Mouse (Mus musculus): ENCODE measurements around the gene Syn3.
"Not testable (repeated sequence)": the region's sequence is repeated elsewhere in the genome, so short reads cannot be mapped to it uniquely, and the experiment has no call there.

Gene Syn3

GRCm38 (mm10) chr10:86468612-86469546 lies 29.8 kb downstream of the Syn3 start:
- no peak for DNase-seq (ENCODE audit: low spot score)

- DNase-seq (ENCODE audit: low spot score) = peak; percentile 50
These were observed 35.0 kb downstream of the Syn3 start for GRCm38 (mm10) chr10:86463538-86464199.

GRCm38 (mm10) chr10:86459643-86460042 lies 39.1 kb downstream of the Syn3 start:
- no peak for DNase-seq (ENCODE audit: low spot score)

GRCm38 (mm10) chr10:86457665-86458209 lies 41.0 kb downstream of the Syn3 start:
- DNase-seq (ENCODE audit: low spot score) = no peak

- no peak for DNase-seq (ENCODE audit: low spot score)
These were observed 41.5 kb downstream of the Syn3 start for GRCm38 (mm10) chr10:86457195-86457594.

GRCm38 (mm10) chr10:86455296-86456055 lies 43.2 kb downstream of the Syn3 start:
- DNase-seq (ENCODE audit: low spot score) = no peak

GRCm38 (mm10) chr10:86452326-86452995 lies 46.2 kb downstream of the Syn3 start:
- DNase-seq (ENCODE audit: low spot score) = no peak

GRCm38 (mm10) chr10:86451294-86451693 lies 47.4 kb downstream of the Syn3 start:
- no peak for DNase-seq (ENCODE audit: low spot score)

- no peak for DNase-seq (ENCODE audit: low spot score)
These were observed 52.0 kb downstream of the Syn3 start for GRCm38 (mm10) chr10:86446649-86447048.

- no peak for DNase-seq (ENCODE audit: low spot score)
These were observed 53.5 kb downstream of the Syn3 start for GRCm38 (mm10) chr10:86445207-86445606.

- DNase-seq (ENCODE audit: low spot score) = no peak
These were observed 54.0 kb downstream of the Syn3 start for GRCm38 (mm10) chr10:86444665-86445064.

GRCm38 (mm10) chr10:86441765-86442164 lies 56.9 kb downstream of the Syn3 start:
- no peak for DNase-seq (ENCODE audit: low spot score)

- DNase-seq (ENCODE audit: low spot score) = no peak
These were observed 59.1 kb downstream of the Syn3 start for GRCm38 (mm10) chr10:86439640-86440039.

- no peak for DNase-seq (ENCODE audit: low spot score)
These were observed 61.4 kb downstream of the Syn3 start for GRCm38 (mm10) chr10:86437294-86437693.

GRCm38 (mm10) chr10:86435006-86435405 lies 63.7 kb downstream of the Syn3 start:
- not testable (repeated sequence) for DNase-seq (ENCODE audit: low spot score)

- DNase-seq (ENCODE audit: low spot score) = no peak
These were observed 69.0 kb downstream of the Syn3 start for GRCm38 (mm10) chr10:86429651-86430050.

- DNase-seq (ENCODE audit: low spot score) = no peak
These were observed 70.7 kb downstream of the Syn3 start for GRCm38 (mm10) chr10:86427956-86428355.

GRCm38 (mm10) chr10:86425690-86426530 lies 72.8 kb downstream of the Syn3 start:
- DNase-seq (ENCODE audit: low spot score) = no peak

GRCm38 (mm10) chr10:86421731-86422370 lies 76.8 kb downstream of the Syn3 start:
- DNase-seq (ENCODE audit: low spot score) = no peak

- DNase-seq (ENCODE audit: low spot score) = no peak
These were observed 79.8 kb downstream of the Syn3 start for GRCm38 (mm10) chr10:86418931-86419330.

Data from urinary bladder, postnatal 10 days (tissue).